Comparison of ENCODE assay signal across 8 mouse cellular contexts in the genomic region with DNA sequence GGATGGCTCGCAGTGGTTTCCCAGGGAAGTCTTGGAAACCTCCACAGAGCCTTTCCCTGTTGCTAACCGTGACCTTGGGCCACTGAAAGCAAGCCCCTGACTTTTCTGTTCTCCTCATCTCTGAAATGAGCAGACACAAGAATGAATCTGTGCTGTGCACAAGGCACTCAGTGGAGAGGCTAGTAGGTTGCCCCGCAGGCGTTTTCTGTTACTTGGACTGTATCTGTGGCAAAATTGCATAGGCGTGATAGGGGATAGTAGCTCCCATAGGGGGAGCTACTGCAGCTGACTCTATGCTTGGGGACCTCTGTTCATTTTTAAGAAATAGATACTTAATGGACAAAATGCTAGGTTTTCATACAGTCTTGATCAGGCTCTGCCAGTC. TPM values are rescaled to one million over a fixed set of nuclear protein-coding genes. Genes with fewer than 3 reads are reported as not detected.
A peak's percentile ranks its signal among the peaks of the same experiment; 100 is the strongest.
DNase-seq lines count a peak whose midpoint lies in the region; ATAC-seq and TF ChIP-seq lines count a peak whose summit lies in the region.

No protein-coding gene starts in this region.

- no peaks in the 10 kb centered on the region for H3K9me3 ChIP-seq in kidney, embryonic 15.5 days (replicated peaks)
- no peaks in the 10 kb centered on the region for H3K9me3 ChIP-seq in hindbrain, embryonic 11.5 days (ENCODE audit: control insufficient read depth, low read length)
- no peaks in the 10 kb centered on the region for H3K9me3 ChIP-seq in midbrain, embryonic 14.5 days (ENCODE audit: control insufficient read depth, low read length)

- WGBS in kidney, embryonic 15.5 days = 18% methylated on average over 5 of the region's 5 CpGs
- WGBS in hindbrain, embryonic 11.5 days = 28% methylated on average over 5 of the region's 5 CpGs
- 22% methylated on average over 5 of the region's 5 CpGs for WGBS in midbrain, embryonic 14.5 days

- peak overlapping the region; percentile 92 for H3K4me2 ChIP-seq in kidney, embryonic 15.5 days
- peak overlapping the region; percentile 73 for H3K4me2 ChIP-seq in hindbrain, embryonic 11.5 days (replicated peaks; ENCODE audit: low read depth, low read length)
- H3K4me2 ChIP-seq in midbrain, embryonic 14.5 days (ENCODE audit: low read length) = peak overlapping the region; percentile 85

- peak; percentile 19; the same call in 1 of the 2 replicates for ATAC-seq in kidney, embryonic 15.5 days (replicated peaks; ENCODE audit: low FRiP score)
- ATAC-seq in Patski = no peak
- no peak for ATAC-seq in hindbrain, embryonic 11.5 days (ENCODE audit: low FRiP score)
- no peak for ATAC-seq in midbrain, embryonic 14.5 days (ENCODE audit: low FRiP score, low TSS enrichment)

- TF ChIP-seq CTCF in Patski (IDR thresholded peaks at IDR 0.05) = no peak

- peak overlapping the region; percentile 86 for H3K4me3 ChIP-seq in kidney, embryonic 15.5 days (replicated peaks)
- H3K4me3 ChIP-seq in hindbrain, embryonic 11.5 days (ENCODE audit: low read depth, low read length) = peak overlapping the region; percentile 66
- peak overlapping the region; percentile 63 for H3K4me3 ChIP-seq in midbrain, embryonic 14.5 days (replicated peaks; ENCODE audit: low read depth, low read length)

- peak overlapping the region; percentile 72 for H3K9ac ChIP-seq in kidney, embryonic 15.5 days
- H3K9ac ChIP-seq in hindbrain, embryonic 11.5 days (ENCODE audit: low read depth, low read length) = peak overlapping the region; percentile 58
- peak overlapping the region; percentile 66 for H3K9ac ChIP-seq in midbrain, embryonic 14.5 days (replicated peaks; ENCODE audit: low read length)

- no peaks in the 10 kb centered on the region for H3K27me3 ChIP-seq in kidney, embryonic 15.5 days
- H3K27me3 ChIP-seq in Patski = no peaks in the 10 kb centered on the region
- H3K27me3 ChIP-seq in hindbrain, embryonic 11.5 days (ENCODE audit: control insufficient read depth, insufficient read depth, low read length) = no peaks in the 10 kb centered on the region
- no peaks in the 10 kb centered on the region for H3K27me3 ChIP-seq in midbrain, embryonic 14.5 days (ENCODE audit: control insufficient read depth, insufficient read depth, low read length)

- DNase-seq in kidney, adult 18-20 months = no peak
- peak; percentile 20 for DNase-seq in Patski (ENCODE audit: low read depth, low spot score)
- DNase-seq in hindbrain, embryonic 11.5 days (ENCODE audit: low spot score) = no peak
- DNase-seq in midbrain, embryonic 14.5 days = peak; percentile 46
- no peak for DNase-seq in layer of hippocampus, adult 8-10 months (ENCODE audit: low spot score in 2 of 2)
- DNase-seq in thymus, adult 18-20 months = no peak
- no peak for DNase-seq in right cerebral cortex, postnatal 25 days

- POLR2A ChIA-PET in Patski (lab: Charles Lee) = no interaction called here

- peak overlapping the region; percentile 94 for H3K27ac ChIP-seq in kidney, embryonic 15.5 days
- peak overlapping the region; percentile 49 for H3K27ac ChIP-seq in hindbrain, embryonic 11.5 days (ENCODE audit: low read depth, low read length)
- H3K27ac ChIP-seq in midbrain, embryonic 14.5 days (replicated peaks; ENCODE audit: low read depth, low read length) = peak overlapping the region; percentile 82

- H3K4me1 ChIP-seq in kidney, embryonic 15.5 days = peaks cover 14% of the 10 kb centered on the region
- H3K4me1 ChIP-seq in hindbrain, embryonic 11.5 days (replicated peaks; ENCODE audit: control insufficient read depth, insufficient read depth, low read length) = peaks cover 2% of the 10 kb centered on the region; the same call in 1 of the 2 replicates
- peaks cover 9% of the 10 kb centered on the region for H3K4me1 ChIP-seq in midbrain, embryonic 14.5 days (ENCODE audit: control insufficient read depth, insufficient read depth, low read length)

- no peaks in the 10 kb centered on the region for H3K36me3 ChIP-seq in kidney, embryonic 15.5 days
- no peaks in the 10 kb centered on the region for H3K36me3 ChIP-seq in hindbrain, embryonic 11.5 days (ENCODE audit: control insufficient read depth, insufficient read depth, low read length)
- H3K36me3 ChIP-seq in midbrain, embryonic 14.5 days (ENCODE audit: control insufficient read depth, insufficient read depth, low read length) = no peaks in the 10 kb centered on the region

- in situ Hi-C loops in Patski (cut with MboI; ENCODE audit: low pct_unique_long_range_greater_than_20kb) = no loop called here

- CTCF ChIA-PET in Patski (lab: Charles Lee) = interaction anchor here (0.7 to 4.4 kb wide), 5 partner anchors 11 to 369 kb away, joined by 3 to 30 read pairs (median 3); no protein-coding TSS in a partner anchor

RNA-seq across cellular contexts. Expression of a gene that starts 0.7 kb away (rescaled TPM):
- polyA plus RNA-seq in kidney, embryonic 15.5 days (2015; fragmentation: Nextera tagmentation; extraction: Ambion mirVana) = 15.9 and 16.0 TPM in 2 replicates
- polyA plus RNA-seq in Patski (2021) = 21.9 TPM
- 10.8 and 14.1 TPM in 2 replicates for polyA plus RNA-seq in hindbrain, embryonic 11.5 days (2014; fragmentation: Nextera tagmentation; extraction: Ambion mirVana)
- polyA plus RNA-seq in midbrain, embryonic 14.5 days (2014; fragmentation: Nextera tagmentation; extraction: Ambion mirVana) = 11.4 and 12.9 TPM in 2 replicates
- 10 to 100 TPM; 14.4 to 17.9 (median 16.4) TPM for total RNA-seq in layer of hippocampus, adult 8-10 months (2022)

RNA-seq across cellular contexts. Expression of a gene that starts 22.3 kb away (rescaled TPM):
- polyA plus RNA-seq in kidney, embryonic 15.5 days (2015; fragmentation: Nextera tagmentation; extraction: Ambion mirVana) = not detected in 2 replicates
- not detected for polyA plus RNA-seq in Patski (2021)
- 0.28 TPM in 1 of 2 replicates, not detected in the other for polyA plus RNA-seq in hindbrain, embryonic 11.5 days (2014; fragmentation: Nextera tagmentation; extraction: Ambion mirVana)
- not detected in 2 replicates for polyA plus RNA-seq in midbrain, embryonic 14.5 days (2014; fragmentation: Nextera tagmentation; extraction: Ambion mirVana)
- total RNA-seq in layer of hippocampus, adult 8-10 months (2022) = not detected

Comparison
In these comparisons a context has a peak if more than half of its experiments do, and no peak if none do; other contexts are left out.
1. DNase-seq: peak in Patski (single experiment) and midbrain, embryonic 14.5 days (single experiment); none in kidney, adult 18-20 months (single experiment), hindbrain, embryonic 11.5 days (single experiment), layer of hippocampus, adult 8-10 months (0 of 2), thymus, adult 18-20 months (0 of 2) and right cerebral cortex, postnatal 25 days (single experiment).
2. Peak in every context shown above with its lines, with median percentiles within 50 percentile points of each other: H3K27ac ChIP-seq, H3K4me2 ChIP-seq, H3K4me3 ChIP-seq and H3K9ac ChIP-seq.